Mouse (Mus musculus) ES-Bruce4 (cell line): ENCODE data around the gene Dis3l2.

Source experiments
- CTCF ChIP-seq: IDR thresholded peaks from one replicate; pipeline ENCODE4 v1.8.1; 2011; ENCODE audit warnings: low read depth, low read length
- EP300 ChIP-seq: IDR thresholded peaks from 2 replicates; pipeline ENCODE4 v1.6.1; 2011; ENCODE audit warnings: low read depth, low read length; ENCODE audit not compliant: insufficient read depth
- POLR2A ChIP-seq: IDR thresholded peaks from one replicate; pipeline ENCODE4 v1.8.1; 2011; ENCODE audit warnings: low read length; ENCODE audit not compliant: insufficient read depth

DNA sequence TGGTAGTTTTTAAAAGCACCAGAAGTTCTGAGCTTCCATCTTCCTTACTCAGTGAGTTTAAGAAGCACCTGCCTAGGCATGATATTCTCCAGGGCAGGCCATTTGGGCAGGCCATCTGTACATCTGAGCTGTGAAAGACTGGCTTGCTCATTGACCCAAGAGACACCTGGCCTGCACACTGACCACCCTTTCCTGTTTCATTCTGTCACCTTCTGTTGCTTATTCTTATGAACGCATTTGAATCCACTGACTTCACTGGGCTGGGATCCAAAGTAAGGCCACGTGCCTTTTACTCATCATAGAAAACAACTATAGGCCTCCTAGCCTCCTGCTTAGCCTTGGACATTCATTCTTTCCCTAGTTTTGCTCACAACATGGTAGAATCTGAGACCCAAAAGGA lies 309.0 kb downstream of the Dis3l2 start:
- TF ChIP-seq POLR2A (no peak), CTCF (no peak), EP300 (no peak)
